Mouse (Mus musculus) urinary bladder, adult 2 months (tissue): ENCODE data around the gene Apoa4. TPM values are rescaled to one million over a fixed set of nuclear protein-coding genes. Genes with fewer than 3 reads are reported as not detected.

Source experiments
- DNase-seq: peaks from one replicate; pipeline ENCODE4 v3.0.0; 2022; ENCODE audit warnings: low spot score
- polyA plus RNA-seq: library from polyadenylated mRNA; depleted of rRNA; stranded (reverse); fragments of >200 nt; gene quantifications from 2 replicates; pipeline ENCODE4 v1.2.3, GENCODE M21; 2012; rRNA removed

Gene Apoa4
- 0.04 TPM in 1 of 2 replicates, not detected in the other for polyA plus RNA-seq

- no peak for DNase-seq
Measured at GRCm38 (mm10) chr9:46240526-46241153, at the start of gene Apoa4. Apoa4 (plus strand) TSS chr9:46240696.

DNA sequence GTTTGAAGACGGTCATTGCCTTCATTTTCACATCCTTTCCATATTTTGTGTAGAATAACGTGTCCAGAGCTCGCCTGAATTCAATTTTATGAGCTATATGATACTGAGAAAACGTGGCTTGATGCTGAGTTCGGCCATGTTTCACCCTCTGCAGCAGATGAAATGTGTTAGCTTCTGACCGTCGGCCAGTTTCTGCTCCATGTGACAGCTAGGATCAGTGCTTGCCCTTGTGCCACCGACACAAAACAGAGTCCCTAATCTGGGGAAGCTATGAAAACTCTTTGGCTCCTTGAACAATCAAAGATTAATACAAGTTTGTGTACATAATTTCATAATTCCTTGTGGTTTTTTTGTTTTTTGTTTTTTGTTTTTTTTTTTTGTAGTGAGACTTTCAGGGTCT, 49.3 kb upstream of the Apoa4 start:
- no peak for DNase-seq

GRCm38 (mm10) chr9:46191644-46192043, 48.9 kb upstream of the Apoa4 start:
- no peak for DNase-seq

GRCm38 (mm10) chr9:46192642-46193041, 47.9 kb upstream of the Apoa4 start:
- DNase-seq: no peak

DNA sequence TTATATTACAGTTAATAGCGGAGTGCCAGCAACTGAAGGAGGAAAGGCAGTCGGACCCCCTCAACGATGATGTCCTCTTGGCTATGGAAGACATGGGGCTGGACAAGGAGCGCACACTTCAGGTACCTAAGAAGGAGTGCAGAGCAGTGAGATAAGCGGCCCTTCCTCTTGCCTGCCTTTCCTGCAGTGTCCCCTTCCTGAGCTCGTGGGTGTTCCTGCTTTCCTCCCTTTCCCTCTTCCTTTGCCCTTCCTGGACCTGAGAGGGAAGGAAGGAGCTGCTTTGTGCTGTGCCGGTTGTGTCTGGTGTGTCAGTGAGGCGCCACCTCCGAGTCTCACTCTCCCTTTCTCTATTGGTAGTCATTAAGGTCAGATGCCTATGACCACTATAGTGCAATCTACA, 45.7 kb upstream of the Apoa4 start:
- no peak for DNase-seq

DNA sequence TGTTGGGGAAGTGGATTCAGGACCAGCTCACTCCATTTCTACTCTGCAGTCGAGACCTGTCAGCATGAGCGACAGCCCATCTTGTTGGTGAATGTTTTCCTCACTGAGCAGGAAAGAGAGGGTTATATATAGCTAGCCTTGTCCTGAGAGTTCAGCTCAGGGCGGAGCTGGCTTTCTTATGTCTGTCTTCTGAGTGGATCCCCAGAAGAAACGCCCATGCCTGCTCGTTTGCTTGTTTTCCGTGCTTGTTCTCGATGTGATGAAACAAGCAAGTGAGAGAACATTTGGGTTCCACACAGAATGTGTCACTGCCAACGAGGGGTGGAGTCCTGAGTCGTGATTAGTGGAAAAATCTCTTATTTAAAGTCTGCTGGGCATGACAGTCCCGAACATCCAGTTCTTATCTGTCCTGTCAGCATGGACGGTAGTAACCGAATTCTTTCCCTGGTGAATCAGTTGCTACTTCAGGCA, 43.8 kb upstream of the Apoa4 start:
- no peak for DNase-seq

DNA sequence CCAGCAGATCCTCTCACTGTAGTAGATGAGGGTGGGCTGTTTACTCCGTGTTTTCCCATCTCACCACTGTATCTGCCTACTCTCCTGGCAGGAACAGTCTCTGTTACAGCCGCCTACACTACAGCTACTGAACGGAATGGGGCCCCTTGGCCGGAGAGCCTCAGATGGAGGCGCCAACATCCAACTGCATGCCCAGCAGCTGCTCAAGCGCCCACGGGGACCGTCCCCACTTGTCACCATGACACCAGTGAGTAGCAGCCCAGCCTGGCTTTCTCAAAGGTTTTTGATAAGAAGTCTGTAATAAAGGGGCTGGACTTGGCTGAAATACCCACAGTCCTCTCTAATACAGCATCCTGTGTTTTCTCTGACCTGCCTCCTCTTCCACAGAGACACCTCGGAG, 42.0 kb upstream of the Apoa4 start:
- no peak for DNase-seq

DNA sequence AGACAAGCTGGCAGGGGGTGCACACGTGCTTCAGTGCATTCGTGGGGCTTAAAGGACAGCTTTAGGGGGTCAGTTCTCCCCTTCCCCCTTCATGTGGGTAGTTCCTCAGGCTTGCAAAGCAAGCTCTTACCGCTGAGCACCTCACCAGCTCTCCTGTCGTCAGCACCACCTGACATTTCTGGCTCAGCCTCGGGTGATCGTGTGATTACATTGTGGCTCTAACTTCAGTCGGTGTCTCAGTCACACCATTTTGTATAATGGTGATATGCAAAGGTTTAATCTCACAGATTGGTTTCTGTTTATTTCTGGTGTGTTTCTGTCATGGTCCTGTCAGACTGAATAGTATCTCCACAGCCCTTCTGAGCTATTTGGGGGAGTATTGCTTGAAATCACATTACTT, 41.6 kb upstream of the Apoa4 start:
- no peak for DNase-seq

GRCm38 (mm10) chr9:46199609-46200008, 40.9 kb upstream of the Apoa4 start:
- DNase-seq: no peak

- no peak for DNase-seq
Measured at GRCm38 (mm10) chr9:46206834-46207500, 33.5 kb upstream of the Apoa4 start.

DNA sequence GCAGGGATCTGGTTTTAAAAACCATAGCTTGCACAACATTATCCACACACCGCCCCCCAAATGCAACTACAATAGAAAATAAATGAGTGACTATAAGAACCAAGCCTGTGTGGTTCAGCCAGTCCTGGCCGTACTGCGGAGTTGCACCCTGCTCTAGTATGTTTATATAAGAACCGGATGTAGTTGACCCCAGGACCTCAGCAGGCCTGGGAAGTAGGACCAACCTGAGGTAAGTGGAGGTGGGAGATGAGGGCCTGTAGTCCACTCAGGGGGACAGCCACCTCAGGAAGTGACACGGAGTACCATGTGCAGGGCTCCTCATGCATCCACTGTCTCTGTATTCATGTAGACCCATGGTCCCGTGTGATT, 33.0 kb upstream of the Apoa4 start:
- no peak for DNase-seq

DNA sequence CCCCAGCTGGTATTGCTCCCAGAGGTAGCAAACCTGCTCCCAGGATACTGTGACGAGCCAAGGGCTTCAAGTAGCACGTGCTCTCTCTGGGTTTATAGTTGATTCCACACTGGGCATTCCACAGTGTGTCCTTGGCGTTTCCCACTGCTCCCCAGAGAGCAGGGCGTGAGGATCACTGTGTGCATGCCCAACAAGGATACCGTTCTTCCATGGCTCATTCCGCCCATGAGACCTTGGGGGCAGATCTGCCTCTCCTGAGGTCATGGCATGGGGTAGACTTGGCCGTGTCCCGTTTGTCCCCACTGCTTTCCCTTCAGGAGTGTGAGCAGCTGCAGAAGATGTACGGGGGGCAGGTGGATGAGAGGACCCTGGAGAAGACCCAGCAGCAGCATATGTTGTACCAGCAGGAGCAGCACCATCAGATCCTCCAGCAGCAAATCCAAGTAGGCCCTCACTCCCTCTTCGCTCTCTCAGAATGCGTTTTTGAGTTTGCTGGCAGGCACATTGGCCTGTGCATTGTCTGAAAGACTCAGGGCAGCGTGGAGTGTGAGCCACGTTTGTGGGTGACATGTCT, 32.0 kb upstream of the Apoa4 start:
- DNase-seq: no peak

DNA sequence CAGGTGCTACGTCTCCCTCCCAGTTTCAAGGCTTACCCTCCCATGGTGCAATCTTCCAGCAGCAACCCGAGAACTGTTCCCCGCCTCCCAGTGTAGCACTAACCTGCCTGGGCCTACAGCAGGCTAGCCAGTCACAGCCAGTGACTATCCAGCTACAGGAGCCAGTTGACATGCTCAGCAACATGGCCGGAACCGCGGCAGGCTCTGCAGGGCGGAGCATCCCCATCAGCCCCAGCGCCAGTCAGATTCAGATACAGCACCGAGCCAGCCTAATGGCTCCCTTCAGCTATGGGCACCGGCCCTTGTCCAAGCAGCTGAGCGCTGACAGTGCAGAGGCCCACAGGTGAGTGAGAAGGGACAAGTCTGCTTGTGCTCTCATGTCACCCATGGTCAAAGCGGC, 30.0 kb upstream of the Apoa4 start:
- no peak for DNase-seq

DNA sequence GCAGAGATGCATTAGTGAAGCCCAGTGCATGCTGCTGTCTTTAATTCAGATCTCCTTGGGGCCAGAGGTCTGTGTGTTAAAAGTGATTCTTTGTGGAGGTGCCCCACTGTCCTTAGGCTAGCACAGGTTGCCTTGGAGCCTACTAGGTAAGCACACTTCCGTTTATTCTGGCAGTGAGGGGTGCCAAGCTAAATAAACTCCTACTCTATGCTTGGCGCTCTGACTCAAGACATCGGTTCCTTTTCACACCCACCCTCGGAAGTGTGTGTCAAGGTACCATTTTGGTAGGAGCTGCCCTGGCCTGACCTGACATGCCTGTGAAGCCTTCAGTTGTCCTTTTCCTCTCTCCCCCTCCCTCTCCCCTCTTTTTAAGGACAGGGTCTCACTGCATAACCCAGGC, 26.2 kb upstream of the Apoa4 start:
- no peak for DNase-seq

GRCm38 (mm10) chr9:46214946-46215337, 25.6 kb upstream of the Apoa4 start:
- no peak for DNase-seq

GRCm38 (mm10) chr9:46215338-46216322, 24.9 kb upstream of the Apoa4 start:
- no peak for DNase-seq

DNA sequence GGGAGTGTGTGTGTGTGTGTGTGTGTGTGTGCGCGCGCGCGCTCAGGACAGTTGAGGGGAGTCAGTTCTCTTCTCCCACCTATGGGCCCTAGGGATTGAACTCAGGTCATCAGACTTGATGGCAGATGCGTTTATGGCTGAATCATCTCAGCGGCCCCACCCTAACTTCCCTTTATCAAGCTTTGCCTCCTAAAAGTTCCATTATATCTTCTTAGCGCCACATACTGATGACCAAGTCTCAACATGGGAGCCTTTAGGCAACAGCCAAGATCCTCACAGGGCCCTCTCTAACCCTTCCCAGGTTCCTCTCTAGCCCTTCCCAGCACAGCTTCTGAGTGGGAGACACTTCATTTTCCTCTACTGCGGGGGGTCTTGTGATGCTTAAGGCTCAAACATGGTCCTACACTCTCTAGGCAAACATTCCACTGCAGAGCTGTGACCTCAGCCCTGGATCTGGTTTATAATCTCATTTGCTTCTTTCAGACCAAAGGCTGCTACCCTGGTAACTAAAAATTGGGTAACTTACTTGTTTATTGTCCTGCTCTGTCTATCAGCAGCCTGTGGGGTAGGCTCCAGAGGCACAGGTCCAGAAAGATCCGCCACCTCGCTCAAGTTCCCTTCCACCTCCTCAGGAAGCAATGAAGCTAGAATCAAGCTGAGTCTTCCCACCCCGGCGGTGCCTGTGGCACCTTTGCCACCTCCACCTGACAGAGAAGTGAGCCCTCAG, 23.6 kb upstream of the Apoa4 start:
- no peak for DNase-seq

DNA sequence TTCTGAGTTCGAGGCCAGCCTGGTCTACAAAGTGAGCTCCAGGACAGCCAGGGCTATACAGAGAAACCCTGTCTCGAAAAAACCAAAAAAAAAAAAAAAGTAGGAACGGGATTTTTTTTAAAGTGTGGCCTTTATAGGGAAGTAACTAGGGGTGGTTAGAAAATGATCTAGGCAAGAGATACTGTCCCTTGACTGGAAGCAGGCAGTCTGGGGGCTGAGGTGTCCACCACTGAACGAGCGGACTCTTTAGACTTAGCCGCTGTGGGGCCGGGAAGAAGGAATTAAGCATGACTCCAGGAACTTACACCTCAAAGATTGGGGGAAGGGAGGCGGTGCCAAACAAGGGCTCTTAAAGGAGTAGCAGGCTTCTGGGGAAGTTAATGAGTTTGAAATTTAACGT, 22.3 kb upstream of the Apoa4 start:
- DNase-seq: no peak

DNA sequence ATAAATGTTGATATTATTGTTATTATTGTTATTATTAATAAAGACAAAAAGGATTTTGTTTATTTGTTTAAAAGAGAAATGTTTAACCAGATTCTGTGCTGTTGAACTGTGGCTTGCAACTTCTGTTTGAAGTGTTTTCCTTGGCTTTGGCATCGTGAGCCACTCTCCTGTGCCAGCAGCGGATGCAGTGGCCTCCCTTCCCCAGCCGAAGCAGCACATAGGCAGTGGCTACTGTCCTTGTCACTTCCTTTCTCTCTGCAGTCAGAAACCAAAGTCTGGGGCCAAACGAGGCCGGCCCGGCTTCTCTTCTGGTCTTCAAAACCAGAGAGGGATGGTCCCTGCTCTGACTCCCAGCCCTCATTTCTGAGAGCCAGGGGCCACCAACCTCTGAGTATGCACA, 17.4 kb upstream of the Apoa4 start:
- no peak for DNase-seq

- no peak for DNase-seq
Measured at GRCm38 (mm10) chr9:46224101-46224500, 16.4 kb upstream of the Apoa4 start.

DNA sequence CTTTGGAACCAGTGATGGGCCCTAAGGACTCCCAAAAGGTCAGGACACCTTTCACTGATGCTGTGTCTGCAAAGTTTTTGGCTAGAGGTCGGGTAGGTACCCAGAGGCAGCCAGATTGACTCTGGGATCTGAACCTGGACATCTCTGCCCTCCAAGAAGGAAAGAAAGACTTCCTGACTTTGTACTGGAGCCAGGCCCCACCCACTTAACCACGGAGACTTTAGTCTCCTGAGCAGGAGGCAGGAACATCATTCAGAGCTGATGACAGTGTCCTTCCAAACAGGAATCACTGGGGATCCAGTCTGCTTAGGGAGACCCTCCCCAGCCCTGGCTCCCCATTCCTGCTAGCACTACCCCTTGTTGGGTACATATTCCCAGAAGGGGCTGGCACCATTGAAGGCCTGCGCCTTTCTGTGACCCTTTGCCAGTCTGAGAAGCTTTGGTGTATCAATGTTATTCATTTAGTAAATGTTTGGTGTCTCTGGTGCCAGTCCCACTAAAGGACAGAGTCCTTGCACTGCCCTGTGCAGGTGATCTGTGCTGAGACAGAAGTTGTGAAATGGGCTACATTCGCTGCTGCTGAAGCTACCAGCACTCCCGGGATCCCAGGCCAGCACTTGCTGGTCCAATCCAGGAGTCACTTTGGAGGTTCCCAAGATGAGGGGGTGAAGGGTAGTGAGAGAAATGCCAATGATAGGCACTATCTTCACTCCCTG, 15.4 kb upstream of the Apoa4 start:
- no peak for DNase-seq
